17 mouse cellular contexts compared by ENCODE assay signal in the genomic region with DNA sequence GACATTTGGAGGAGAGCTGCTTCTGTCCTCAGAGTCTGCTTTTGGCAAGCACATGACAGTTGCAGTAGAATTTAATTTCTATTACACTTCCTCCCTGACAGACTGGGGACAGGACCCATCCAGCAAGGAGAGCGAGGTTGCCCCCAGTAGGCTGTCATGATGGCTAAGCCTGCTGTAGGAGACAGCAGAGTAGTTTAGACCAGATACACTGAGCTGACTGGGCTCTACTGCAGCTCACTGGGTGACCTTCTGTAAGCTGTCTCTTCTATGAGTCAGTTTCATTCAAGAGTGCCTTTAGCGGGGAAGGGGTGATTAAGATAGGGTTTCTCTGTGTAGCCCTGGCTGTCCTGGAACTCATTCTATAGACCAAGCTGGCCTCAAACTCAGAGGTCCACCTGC. TPM values are rescaled to one million over a fixed set of nuclear protein-coding genes. Genes with fewer than 3 reads are reported as not detected.
DNase-seq lines count a peak whose midpoint lies in the region; ATAC-seq and TF ChIP-seq lines count a peak whose summit lies in the region.
"Had no signal": no experiment of that assay in that cellular context is flagged by ENCODE, and none has a peak within 500 bp of the region (broad histone marks: within the 10 kb centered on the region; RNA-seq: fewer than 3 reads in every experiment).

No protein-coding gene starts in this region.

- no peaks in the 10 kb centered on the region for H3K36me3 ChIP-seq in heart, embryonic 13.5 days
- H3K36me3 ChIP-seq in stomach, embryonic 14.5 days (ENCODE audit: control insufficient read depth, insufficient read depth, low read length): no peaks in the 10 kb centered on the region
- no peaks in the 10 kb centered on the region for H3K36me3 ChIP-seq in stomach, postnatal 0 days (ENCODE audit: control insufficient read depth, insufficient read depth, low read length)
- H3K36me3 ChIP-seq: liver, embryonic 12.5 days; midbrain, embryonic 15.5 days; neural tube, embryonic 12.5 days had no signal

- no peak overlapping the region for H3K4me3 ChIP-seq in cerebellum, adult 2 months (replicated peaks; ENCODE audit: insufficient read depth, low read depth, low read length)
- no peak overlapping the region for H3K4me3 ChIP-seq in heart, embryonic 13.5 days
- no peak overlapping the region for H3K4me3 ChIP-seq in stomach, embryonic 14.5 days (ENCODE audit: low read depth, low read length)
- no peak overlapping the region for H3K4me3 ChIP-seq in stomach, postnatal 0 days (ENCODE audit: low read depth, low read length)
- H3K4me3 ChIP-seq: liver, embryonic 12.5 days; midbrain, embryonic 15.5 days; neural tube, embryonic 12.5 days had no signal

- DNase-seq in cerebellum, adult 2 months: no peak
- DNase-seq in cerebellum, postnatal 36 days: no peak
- no peak for DNase-seq in heart, postnatal 14 days
- DNase-seq in stomach, postnatal 0 days (ENCODE audit: low spot score): no peak
- no peak for DNase-seq in testis, postnatal 10 days (ENCODE audit: low spot score)
- no peak for DNase-seq in thymus, postnatal 0 days (ENCODE audit: low spot score)
- DNase-seq: forebrain, postnatal 0 days; gastrocnemius, postnatal 14 days; kidney, adult 8-10 months; lung, postnatal 36 days had no signal

- TF ChIP-seq CTCF in cerebellum, adult 2 months (IDR thresholded peaks at IDR 0.05; ENCODE audit: borderline replicate concordance, insufficient read depth, low read depth, low read length): no peak
- no peak for TF ChIP-seq CTCF in stomach, postnatal 0 days (IDR thresholded peaks at IDR 0.05; ENCODE audit: low read depth)

- H3K27me3 ChIP-seq in cerebellum, adult 2 months (ENCODE audit: control insufficient read depth, insufficient read depth, low read length): no peaks in the 10 kb centered on the region
- H3K27me3 ChIP-seq in heart, embryonic 13.5 days (replicated peaks): no peaks in the 10 kb centered on the region
- no peaks in the 10 kb centered on the region for H3K27me3 ChIP-seq in stomach, embryonic 14.5 days (ENCODE audit: control insufficient read depth, insufficient read depth, low read length)
- no peaks in the 10 kb centered on the region for H3K27me3 ChIP-seq in stomach, postnatal 0 days (ENCODE audit: control insufficient read depth, insufficient read depth, low read length)
- H3K27me3 ChIP-seq: neural tube, embryonic 12.5 days; Patski had no signal

- H3K4me2 ChIP-seq in heart, embryonic 13.5 days: no peak overlapping the region
- no peak overlapping the region for H3K4me2 ChIP-seq in stomach, embryonic 14.5 days (replicated peaks; ENCODE audit: low read depth, low read length)
- H3K4me2 ChIP-seq in stomach, postnatal 0 days (replicated peaks; ENCODE audit: low read depth): no peak overlapping the region
- H3K4me2 ChIP-seq: hindbrain, embryonic 14.5 days; liver, embryonic 12.5 days; midbrain, embryonic 15.5 days; neural tube, embryonic 12.5 days had no signal

- peaks cover 52% of the 10 kb centered on the region for H3K4me1 ChIP-seq in cerebellum, adult 2 months (ENCODE audit: control insufficient read depth, insufficient read depth, low read length)
- H3K4me1 ChIP-seq in heart, embryonic 13.5 days: peaks cover 96% of the 10 kb centered on the region
- H3K4me1 ChIP-seq in stomach, embryonic 14.5 days (ENCODE audit: control insufficient read depth, insufficient read depth, low read length): peaks cover 54% of the 10 kb centered on the region
- peaks cover 20% of the 10 kb centered on the region for H3K4me1 ChIP-seq in stomach, postnatal 0 days (replicated peaks; ENCODE audit: control insufficient read depth, insufficient read depth)

- 0 out of 2 replicates have a peak overlapping the region, but pooled peaks have one; percentile 14 for H3K27ac ChIP-seq in cerebellum, adult 2 months (ENCODE audit: insufficient read depth, low read length)
- H3K27ac ChIP-seq in heart, embryonic 13.5 days (replicated peaks): peak overlapping the region; percentile 92
- H3K27ac ChIP-seq in stomach, embryonic 14.5 days (ENCODE audit: low read length): peak overlapping the region; percentile 6; the same call in 1 of the 2 replicates
- no peak overlapping the region for H3K27ac ChIP-seq in stomach, postnatal 0 days (replicated peaks)
- H3K27ac ChIP-seq: hindbrain, embryonic 14.5 days; liver, embryonic 12.5 days; midbrain, embryonic 15.5 days; neural tube, embryonic 12.5 days had no signal

- intact Hi-C loops in heart, postnatal 14 days (cut with DNase I): loop anchor here (2.0 kb wide), 1 partner anchor 44 kb away; no protein-coding TSS in a partner anchor

- peak overlapping the region; percentile 30 for H3K9ac ChIP-seq in heart, embryonic 13.5 days
- no peak overlapping the region for H3K9ac ChIP-seq in stomach, embryonic 14.5 days (replicated peaks; ENCODE audit: low read depth, low read length)
- H3K9ac ChIP-seq in stomach, postnatal 0 days (ENCODE audit: low read length): no peak overlapping the region
- H3K9ac ChIP-seq: forebrain, postnatal 0 days; hindbrain, embryonic 14.5 days; liver, embryonic 12.5 days; midbrain, embryonic 15.5 days; neural tube, embryonic 12.5 days had no signal

- no peak for TF ChIP-seq EP300 in stomach, postnatal 0 days (optimal IDR thresholded peaks at IDR 0.05)

- no peak for ATAC-seq in heart, embryonic 13.5 days (ENCODE audit: extremely low read depth, insufficient number of reproducible peaks, low FRiP score, low TSS enrichment)
- ATAC-seq in stomach, embryonic 14.5 days (ENCODE audit: insufficient number of reproducible peaks, insufficient read depth, low FRiP score, low read depth): no peak
- ATAC-seq in stomach, postnatal 0 days (ENCODE audit: low FRiP score, low TSS enrichment): no peak
- ATAC-seq: forebrain, postnatal 0 days; liver, embryonic 12.5 days; midbrain, embryonic 15.5 days; Patski had no signal

- WGBS in cerebellum, adult 2 months: 72% methylated on average over 2 of the region's 2 CpGs
- WGBS in heart, embryonic 13.5 days: 40% methylated on average over 2 of the region's 2 CpGs
- WGBS in stomach, embryonic 14.5 days: 73% methylated on average over 2 of the region's 2 CpGs
- WGBS in stomach, postnatal 0 days: 58% methylated on average over 2 of the region's 2 CpGs

- no peak for TF ChIP-seq POLR2A in cerebellum, adult 2 months (IDR thresholded peaks at IDR 0.05; ENCODE audit: borderline replicate concordance, insufficient read depth, low read length)

- H3K9me3 ChIP-seq in heart, embryonic 13.5 days: no peaks in the 10 kb centered on the region
- no peaks in the 10 kb centered on the region for H3K9me3 ChIP-seq in stomach, embryonic 14.5 days (ENCODE audit: control insufficient read depth, low read depth, low read length)
- no peaks in the 10 kb centered on the region for H3K9me3 ChIP-seq in stomach, postnatal 0 days (ENCODE audit: control insufficient read depth, low read length)
- H3K9me3 ChIP-seq: liver, embryonic 12.5 days; midbrain, embryonic 15.5 days; neural tube, embryonic 12.5 days had no signal

RNA-seq across cellular contexts. Expression of gene Umps, which starts 27.7 kb away (rescaled TPM):
- polyA plus RNA-seq in cerebellum, adult 2 months (2012; rRNA removed): 12.5 and 12.7 TPM in 2 replicates
- polyA plus RNA-seq in heart, embryonic 13.5 days (2015; fragmentation: Nextera tagmentation; extraction: Ambion mirVana): 32.9 and 33.4 TPM in 2 replicates
- 1 to 10 TPM; 9.2 TPM for total RNA-seq in heart, postnatal 14 days (2021)
- 62.9 and 65.7 TPM in 2 replicates for polyA plus RNA-seq in stomach, embryonic 14.5 days (2014; fragmentation: Nextera tagmentation; extraction: Ambion mirVana)
- 24.0 and 26.4 TPM in 2 replicates for polyA plus RNA-seq in stomach, postnatal 0 days (2015; fragmentation: Nextera tagmentation; extraction: Ambion mirVana)
- polyA plus RNA-seq in thymus, postnatal 0 days (2015; fragmentation: Nextera tagmentation; extraction: Ambion mirVana): 46.2 and 53.2 TPM in 2 replicates
